Mouse (Mus musculus) thymus, adult 2 months (tissue): ENCODE data around the gene Stam. TPM values are rescaled to one million over a fixed set of nuclear protein-coding genes. Genes with fewer than 3 reads are reported as not detected.
"Not testable (repeated sequence)": the region's sequence is repeated elsewhere in the genome, so short reads cannot be mapped to it uniquely, and the experiment has no call there.

Experiments
- DNase-seq: peaks from one replicate; pipeline ENCODE4 v3.0.0; 2021
- H3K27ac ChIP-seq: fragments of 200-500 bp; 2 replicates; pipeline ENCODE4 v1.5.1; 2012; ENCODE audit warnings: low read length, control low read depth; ENCODE audit not compliant: control insufficient read depth, insufficient read depth
- H3K27me3 ChIP-seq: fragments of 200-500 bp; 2 replicates; pipeline ENCODE4 v1.6.1; 2012; ENCODE audit warnings: mild to moderate bottlenecking, low read length, moderate library complexity, mixed read lengths; ENCODE audit not compliant: control insufficient read depth, insufficient read depth
- H3K36me3 ChIP-seq: fragments of 200-500 bp; 2 replicates; pipeline ENCODE4 v1.6.1; 2012; ENCODE audit warnings: mild to moderate bottlenecking, low read length, moderate library complexity; ENCODE audit not compliant: control insufficient read depth, insufficient read depth
- H3K4me1 ChIP-seq: fragments of 200-500 bp; replicated peaks from 2 replicates; pipeline ENCODE4 v1.6.1; 2012; ENCODE audit warnings: low read length; ENCODE audit not compliant: control insufficient read depth, insufficient read depth
- H3K4me3 ChIP-seq: fragments of 200-500 bp; 2 replicates; pipeline ENCODE4 v1.5.1; 2012; ENCODE audit warnings: mild to moderate bottlenecking, low read length, control low read depth, moderate library complexity; ENCODE audit not compliant: control insufficient read depth, insufficient read depth
- CTCF ChIP-seq: fragments of 200-500 bp; IDR thresholded peaks from 2 replicates; pipeline ENCODE4 v1.5.1; 2012; ENCODE audit warnings: mild to moderate bottlenecking, control low read depth, low read length, moderate library complexity, borderline replicate concordance; ENCODE audit not compliant: control insufficient read depth, poor library complexity, insufficient read depth; ENCODE audit errors: extremely low read depth
- POLR2A ChIP-seq: fragments of 200-500 bp; IDR thresholded peaks from 2 replicates; pipeline ENCODE4 v1.6.1; 2012; ENCODE audit warnings: mild to moderate bottlenecking, low read length, control low read depth, moderate library complexity; ENCODE audit not compliant: control insufficient read depth, poor library complexity, insufficient read depth; ENCODE audit errors: extremely low read depth
- WGBS: fragments of 180-500 bp; shearing (Covaris S2); methylation state at CpG from one replicate; pipeline ENCODE4 v1.1.7; 2018; 5-methylcytosine and 5-hydroxymethylcytosine counted together
- polyA plus RNA-seq: library from polyadenylated mRNA; depleted of rRNA; stranded (reverse); fragments of >200 nt; gene quantifications from 2 replicates; pipeline ENCODE4 v1.2.3, GENCODE M21; 2012

Gene Stam
- polyA plus RNA-seq, 1 experiment, result 21.1 TPM

GRCm38 (mm10) chr2:14174334-14174733 lies 100.4 kb downstream of the Stam start, which contains the start of gene Tmem236:
Tmem236 (plus strand) TSS chr2:14174523.
- 97% methylated on average over 3 of the region's 3 CpGs for WGBS
- Histone ChIP-seq H3K36me3 (no peaks in the 10 kb centered on the region), H3K4me3 (no peak within 1 kb of the TSS), H3K27ac (no peak within 1 kb of the TSS), H3K27me3 (no peaks in the 10 kb centered on the region), H3K4me1 (no peaks in the 10 kb centered on the region)
- no peak for DNase-seq
- TF ChIP-seq POLR2A (no peak), CTCF (no peak)

DNA sequence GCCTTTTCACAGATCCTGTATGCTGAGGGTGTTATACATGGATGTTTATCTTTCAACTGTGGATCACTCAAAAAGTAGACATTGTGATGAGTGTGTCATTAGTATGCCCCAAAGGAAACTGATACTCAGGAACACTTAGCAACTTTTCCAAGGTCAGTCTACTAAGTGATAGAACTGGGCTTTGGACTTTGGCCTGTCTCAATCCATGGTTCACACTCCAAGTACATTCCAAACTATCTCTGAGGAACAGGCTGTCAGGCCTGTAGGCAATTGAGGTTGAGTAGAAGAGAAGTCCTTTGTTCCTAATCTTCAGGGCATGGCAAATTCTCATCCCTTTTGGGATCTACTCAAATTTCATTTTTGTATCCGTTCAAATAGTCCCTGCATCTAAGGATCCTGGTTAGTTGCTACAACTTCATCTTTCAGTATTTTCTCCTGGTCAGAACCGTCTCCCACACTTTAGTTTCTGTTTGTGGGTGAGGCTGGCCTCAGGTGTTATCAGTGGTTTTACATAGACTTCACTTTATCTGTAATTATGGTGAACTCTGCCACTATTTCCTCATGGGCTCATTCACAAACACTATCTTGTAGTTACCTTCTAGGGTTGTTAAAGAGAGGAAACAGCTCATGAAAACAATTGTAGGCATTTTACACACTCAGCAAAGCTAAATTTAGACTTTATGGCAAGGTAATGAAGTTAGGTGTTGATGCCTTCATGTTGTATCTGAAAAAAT lies 102.7 kb downstream of the Stam start:
- 59% methylated on average over 2 of the region's 2 CpGs for WGBS
- DNase-seq, result no peak
- Histone ChIP-seq H3K4me1 (no peaks in the 10 kb centered on the region), H3K27me3 (no peaks in the 10 kb centered on the region), H3K4me3 (no peak overlapping the region), H3K36me3 (no peaks in the 10 kb centered on the region), H3K27ac (no peak overlapping the region)
- TF ChIP-seq CTCF, result no peak
- TF ChIP-seq POLR2A, result no peak

GRCm38 (mm10) chr2:14184375-14184774 lies 110.5 kb downstream of the Stam start:
- TF ChIP-seq CTCF, result no peak
- no peak for TF ChIP-seq POLR2A
- DNase-seq, result no peak
- no peaks in the 10 kb centered on the region for H3K27me3 ChIP-seq
- no peaks in the 10 kb centered on the region for H3K4me1 ChIP-seq
- H3K4me3 ChIP-seq, result no peak overlapping the region
- no peaks in the 10 kb centered on the region for H3K36me3 ChIP-seq
- no peak overlapping the region for H3K27ac ChIP-seq

- no peak for DNase-seq
- Histone ChIP-seq H3K27me3 (no peaks in the 10 kb centered on the region), H3K36me3 (no peaks in the 10 kb centered on the region), H3K4me1 (peaks cover 4% of the 10 kb centered on the region; the same call in 1 of the 2 replicates), H3K27ac (no peak overlapping the region), H3K4me3 (no peak overlapping the region)
- WGBS, result 73% methylated on average over 4 of the region's 4 CpGs
- TF ChIP-seq POLR2A, result no peak
- TF ChIP-seq CTCF, result no peak
Measured at GRCm38 (mm10) chr2:14190684-14191083, 116.8 kb downstream of the Stam start.

DNA sequence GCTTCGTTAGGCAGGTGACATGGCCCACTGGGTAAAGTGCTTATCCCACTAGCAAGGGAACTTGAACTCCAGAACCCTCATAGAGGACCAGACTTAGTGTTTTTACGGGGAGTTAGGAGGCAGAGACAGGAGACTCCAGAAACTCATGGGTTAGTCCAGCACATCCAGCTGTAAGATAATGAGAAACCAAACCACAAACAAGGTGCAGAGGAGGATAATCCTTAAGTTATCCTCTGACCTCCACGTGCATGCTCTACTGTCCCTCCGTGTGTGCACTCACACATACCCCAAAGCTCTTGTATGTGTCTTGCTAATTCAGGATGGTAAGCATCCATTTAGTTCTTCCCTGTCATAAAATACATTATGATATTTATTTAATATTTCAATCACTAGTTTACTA lies 117.7 kb downstream of the Stam start:
- Histone ChIP-seq H3K4me3 (no peak overlapping the region), H3K27me3 (no peaks in the 10 kb centered on the region), H3K4me1 (peaks cover 4% of the 10 kb centered on the region; the same call in 1 of the 2 replicates), H3K36me3 (no peaks in the 10 kb centered on the region), H3K27ac (no peak overlapping the region)
- 68% methylated on average over 4 of the region's 4 CpGs for WGBS
- no peak for TF ChIP-seq POLR2A
- TF ChIP-seq CTCF, result no peak
- DNase-seq, result no peak

- TF ChIP-seq POLR2A, result no peak
- TF ChIP-seq CTCF, result no peak
- peaks cover 4% of the 10 kb centered on the region; the same call in 1 of the 2 replicates for H3K4me1 ChIP-seq
- DNase-seq, result no peak
- 48% methylated on average over 6 of the region's 6 CpGs for WGBS
- no peaks in the 10 kb centered on the region for H3K36me3 ChIP-seq
- no peaks in the 10 kb centered on the region for H3K27me3 ChIP-seq
- H3K4me3 ChIP-seq, result no peak overlapping the region
- no peak overlapping the region for H3K27ac ChIP-seq
Measured at GRCm38 (mm10) chr2:14192046-14192445, 118.1 kb downstream of the Stam start.

GRCm38 (mm10) chr2:14198325-14198903 lies 124.5 kb downstream of the Stam start:
- no CpG with 5 or more reads among the region's 2 CpGs for WGBS
- not testable (repeated sequence) for H3K4me1 ChIP-seq, H3K4me3 ChIP-seq, H3K27ac ChIP-seq, H3K36me3 ChIP-seq, DNase-seq, H3K27me3 ChIP-seq
